Mouse (Mus musculus) stomach, postnatal 0 days (tissue): ENCODE measurements around the gene Ptpn22.

ENCODE experiments used
- CTCF ChIP-seq: IDR thresholded peaks from 2 replicates; pipeline ENCODE4 v1.5.1; 2016; ENCODE audit warnings: antibody characterized with exemption, low read depth, mild to moderate bottlenecking, moderate library complexity
- EP300 ChIP-seq: optimal IDR thresholded peaks from 2 replicates; pipeline ENCODE3; 2016; ENCODE audit warnings: antibody characterized with exemption

GRCm38 (mm10) chr3:103914010-103914669 is 54.5 kb downstream of the Ptpn22 start, which contains the start of gene Rsbn1:
- TF ChIP-seq CTCF (peak; percentile 44; the same call in 1 of the 2 replicates), EP300 (peak; percentile 38)
